Mouse (Mus musculus) CH12.LX (cell line): ENCODE data around the gene Sez6l2. TPM values are rescaled to one million over a fixed set of nuclear protein-coding genes. Genes with fewer than 3 reads are reported as not detected.

ENCODE experiments used
- DNase-seq: peaks from one replicate; pipeline ENCODE4 v3.0.0-alpha.2; 2013; ENCODE audit errors: extremely low read depth
- H3K27ac ChIP-seq: 2 replicates; pipeline ENCODE4 v1.5.1; 2012; ENCODE audit warnings: low read depth, mild to moderate bottlenecking, control low read depth, moderate library complexity; ENCODE audit not compliant: insufficient read depth
- H3K27me3 ChIP-seq: replicated peaks from 2 replicates; pipeline ENCODE3; 2012; ENCODE audit warnings: inconsistent platforms
- H3K36me3 ChIP-seq, 2 experiments: replicated peaks in 1 of 2; 2 replicates each; pipeline versions ENCODE3 to v1.6.1; 2012; ENCODE audit warnings: inconsistent platforms in 1 of 2, low read length in 1 of 2, mild to moderate bottlenecking in 1 of 2, mixed read lengths in 1 of 2, moderate library complexity in 1 of 2; ENCODE audit not compliant: control insufficient read depth in 1 of 2, insufficient read depth in 1 of 2
- H3K4me1 ChIP-seq, 2 experiments: 2 replicates each; pipeline ENCODE4 v1.6.1; 2012; ENCODE audit warnings: inconsistent platforms in 1 of 2, moderate library complexity in 1 of 2; ENCODE audit not compliant: insufficient read depth in 2 of 2, control insufficient read depth in 1 of 2
- H3K4me2 ChIP-seq: 2 replicates; pipeline ENCODE4 v1.6.1; 2012; ENCODE audit warnings: low read depth, mild to moderate bottlenecking, control low read depth; ENCODE audit not compliant: poor library complexity, insufficient read depth, severe bottlenecking
- H3K4me3 ChIP-seq, 3 experiments: fragments of 150-350 bp in 1 of 3; sonication (generic) in 1 of 3; replicated peaks in 1 of 3; 2 replicates each; pipeline versions ENCODE3 to v1.5.1; 2011 to 2012; ENCODE audit warnings: low read depth in 2 of 3, low read length in 2 of 3, mild to moderate bottlenecking in 2 of 3, moderate library complexity in 2 of 3, control low read depth in 1 of 3, improper control_type of control experiment in 1 of 3, inconsistent platforms in 1 of 3, mixed read lengths in 1 of 3; ENCODE audit not compliant: poor library complexity in 1 of 3
- H3K79me2 ChIP-seq: replicated peaks from 2 replicates; pipeline ENCODE4 v1.6.1; 2012; ENCODE audit warnings: mild to moderate bottlenecking, moderate library complexity; ENCODE audit not compliant: control insufficient read depth, poor library complexity, insufficient read depth, severe bottlenecking; ENCODE audit errors: extremely low read depth
- H3K9ac ChIP-seq: 2 replicates; pipeline ENCODE4 v1.6.1; 2012; ENCODE audit warnings: low read depth, mild to moderate bottlenecking, control low read depth, moderate library complexity; ENCODE audit not compliant: insufficient read depth
- H3K9me3 ChIP-seq: replicated peaks from 2 replicates; pipeline ENCODE3; 2012; ENCODE audit warnings: low read length, inconsistent platforms, mixed read lengths
- KAT2A ChIP-seq: IDR thresholded peaks from 2 replicates; pipeline ENCODE4 v1.6.1; 2012; ENCODE audit warnings: low read length, improper control_type of control experiment, inconsistent platforms; ENCODE audit not compliant: insufficient replicate concordance
- MAZ ChIP-seq: IDR thresholded peaks from 2 replicates; pipeline ENCODE4 v1.6.1; 2012; ENCODE audit warnings: low read depth, mild to moderate bottlenecking, inconsistent platforms, low read length, improper control_type of control experiment, moderate library complexity
- NELFE ChIP-seq: IDR thresholded peaks from 2 replicates; pipeline ENCODE4 v1.6.1; 2011; ENCODE audit warnings: low read depth, low read length, improper control_type of control experiment
- SMC3 ChIP-seq: IDR thresholded peaks from 2 replicates; pipeline ENCODE4 v1.6.1; 2011; ENCODE audit warnings: low read depth, low read length, improper control_type of control experiment
- TBP ChIP-seq: conservative IDR thresholded peaks from 2 replicates; pipeline ENCODE4 v1.6.1; 2011; ENCODE audit warnings: low read depth, low read length, improper control_type of control experiment
- ZC3H11A ChIP-seq: IDR thresholded peaks from 2 replicates; pipeline ENCODE4 v1.6.1; 2012; ENCODE audit warnings: low read depth, mild to moderate bottlenecking, inconsistent platforms, low read length, improper control_type of control experiment
- ZKSCAN1 ChIP-seq: IDR thresholded peaks from 2 replicates; pipeline ENCODE4 v1.6.1; 2012; ENCODE audit warnings: low read depth, inconsistent platforms, low read length, improper control_type of control experiment, borderline replicate concordance
- dilution Hi-C: fragments of 300-500 bp; cut with MboI; formaldehyde crosslinking; loops from 2 replicates; pipeline ENCODE4 v1.14.3; 2020; ENCODE audit warnings: low sequenced_read_pairs; ENCODE audit not compliant: extremely low pct_unique_long_range_greater_than_20kb, extremely low pct_ligation_motif_present
- in situ Hi-C: fragments of 300-500 bp; cut with MboI; formaldehyde crosslinking; loops from 3 replicates; pipeline ENCODE4 v1.14.3; 2019; ENCODE audit warnings: low sequenced_read_pairs, low pct_ligation_motif_present, low pct_unique_long_range_greater_than_20kb, mixed read lengths
- polyA plus RNA-seq: library from polyadenylated mRNA; unstranded; fragments of >175 nt; gene quantifications from 2 replicates; pipeline ENCODE4 v1.2.1, GENCODE M21; 2012; ENCODE audit warnings: low read depth; ENCODE audit not compliant: insufficient read length
- total RNA-seq, 2 experiments: library from RNA; depleted of rRNA; stranded (reverse); fragments of 300-350 nt in 1 of 2; fragments of >200 nt in 1 of 2; gene quantifications; 2 replicates each; pipeline ENCODE4 v1.2.3; 2012 to 2014

Gene Sez6l2
- total and polyA plus RNA-seq, 3 experiments: 7.2 to 29.3 (median 9.9) TPM

- H3K4me2 ChIP-seq: no peak overlapping the region
- H3K4me3 ChIP-seq: no peak overlapping the region
- no peaks in the 10 kb centered on the region for H3K9me3 ChIP-seq
- in situ Hi-C loops (no loop called here), dilution Hi-C loops (no loop called here)
- H3K9ac ChIP-seq: no peak overlapping the region
- peaks cover 0 to 4% of the 10 kb centered on the region in 2 experiments; a peak in 1 of 4 replicates for H3K4me1 ChIP-seq
- TF ChIP-seq KAT2A: no peak
- H3K27me3 ChIP-seq: no peaks in the 10 kb centered on the region
- H3K36me3 ChIP-seq: no peaks in the 10 kb centered on the region
- DNase-seq: no peak
- H3K27ac ChIP-seq: no peak overlapping the region
- no peaks in the 10 kb centered on the region for H3K79me2 ChIP-seq
These were observed 28.8 kb upstream of the Sez6l2 start for GRCm38 (mm10) chr7:126921563-126921962.

DNA sequence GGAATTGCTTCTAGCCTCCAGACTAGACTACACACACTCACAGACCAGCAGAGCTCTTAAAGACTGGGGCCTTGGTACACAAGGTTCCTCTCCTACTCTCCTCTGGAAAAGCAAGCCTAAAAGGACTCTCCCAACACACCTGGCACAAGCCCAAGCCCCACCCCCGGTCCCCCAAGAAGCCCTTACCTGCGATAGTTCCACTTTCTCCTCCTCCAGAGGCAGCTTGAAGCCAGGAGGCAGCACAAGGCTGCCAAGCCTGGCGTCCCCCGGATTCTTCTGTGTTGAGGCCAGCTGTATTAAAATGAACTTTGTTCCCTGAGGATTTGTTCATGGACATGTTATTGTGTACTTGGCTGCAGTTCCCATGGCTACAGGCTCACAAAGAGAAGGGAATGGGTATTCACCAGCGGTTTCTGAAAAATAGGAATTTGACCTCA lies 27.7 kb upstream of the Sez6l2 start, which contains the start of gene Tmem219:
Gene Tmem219, minus strand, starts transcription at position 294 of the 437 bp plus-strand sequence.
- in situ Hi-C loops: no loop called here
- TF ChIP-seq TBP: no peak
- Histone ChIP-seq H3K27me3 (no peaks in the 10 kb centered on the region), H3K36me3 (no peaks in the 10 kb centered on the region), H3K79me2 (no peaks in the 10 kb centered on the region), H3K4me3 (no peak within 1 kb of the TSS), H3K4me2 (no peak within 1 kb of the TSS), H3K9ac (no peak within 1 kb of the TSS), H3K27ac (no peak within 1 kb of the TSS), H3K4me1 (peaks cover 2 to 4% of the 10 kb centered on the region in 2 experiments; a peak in 2 of 4 replicates), H3K9me3 (no peaks in the 10 kb centered on the region)
- dilution Hi-C loops: no loop called here
- DNase-seq: no peak

GRCm38 (mm10) chr7:126923999-126924398 lies 26.4 kb upstream of the Sez6l2 start:
- Histone ChIP-seq H3K36me3 (no peaks in the 10 kb centered on the region), H3K9ac (no peak overlapping the region), H3K27me3 (no peaks in the 10 kb centered on the region), H3K4me2 (no peak overlapping the region), H3K9me3 (no peaks in the 10 kb centered on the region), H3K4me1 (peaks cover 4 to 8% of the 10 kb centered on the region in 2 experiments; a peak in 2 of 4 replicates), H3K4me3 (no peak overlapping the region), H3K27ac (no peak overlapping the region), H3K79me2 (peaks cover 2% of the 10 kb centered on the region; the same call in 1 of the 2 replicates)
- in situ Hi-C loops: no loop called here
- no peak for DNase-seq
- dilution Hi-C loops: no loop called here
- no peak for TF ChIP-seq ZC3H11A
- TF ChIP-seq SMC3: no peak
- no peak for TF ChIP-seq MAZ
- TF ChIP-seq NELFE: no peak
- TF ChIP-seq ZKSCAN1: no peak
